Mouse (Mus musculus) induced T-regulatory cell, adult 2 months (primary cell): Measurements from ENCODE around the gene Jmy.

Source experiments
- DNase-seq: peaks from one replicate; pipeline ENCODE4 v3.0.0-alpha.2; 2012; ENCODE audit warnings: low read depth

Jmy gene

GRCm38 (mm10) chr13:93458616-93459015 lies 41.0 kb downstream of the Jmy start:
- no peak for DNase-seq

GRCm38 (mm10) chr13:93453275-93453674 lies 46.3 kb downstream of the Jmy start:
- DNase-seq, result no peak

- DNase-seq, result no peak
Observed at GRCm38 (mm10) chr13:93440167-93440566, 59.4 kb downstream of the Jmy start.

- DNase-seq, result no peak
Observed at GRCm38 (mm10) chr13:93429205-93429604, 70.4 kb downstream of the Jmy start.

GRCm38 (mm10) chr13:93427920-93428876 lies 71.4 kb downstream of the Jmy start:
- no peak for DNase-seq

GRCm38 (mm10) chr13:93423224-93423623 lies 76.4 kb downstream of the Jmy start:
- no peak for DNase-seq

- DNase-seq, result no peak
Observed at GRCm38 (mm10) chr13:93419779-93420178, 79.8 kb downstream of the Jmy start.

- no peak for DNase-seq
Observed at GRCm38 (mm10) chr13:93418292-93418691, 81.3 kb downstream of the Jmy start.

GRCm38 (mm10) chr13:93415055-93415454 lies 84.6 kb downstream of the Jmy start:
- no peak for DNase-seq

- no peak for DNase-seq
Observed at GRCm38 (mm10) chr13:93410343-93410742, 89.3 kb downstream of the Jmy start.

- DNase-seq, result no peak
Observed at GRCm38 (mm10) chr13:93406855-93407254, 92.8 kb downstream of the Jmy start.

- no peak for DNase-seq
Observed at GRCm38 (mm10) chr13:93401947-93402346, 97.7 kb downstream of the Jmy start.

GRCm38 (mm10) chr13:93399710-93400216 lies 99.8 kb downstream of the Jmy start:
- no peak for DNase-seq

GRCm38 (mm10) chr13:93389242-93389625 lies 110.4 kb downstream of the Jmy start:
- no peak for DNase-seq

GRCm38 (mm10) chr13:93388594-93389241 lies 110.9 kb downstream of the Jmy start:
- no peak for DNase-seq

GRCm38 (mm10) chr13:93387440-93387839 lies 112.2 kb downstream of the Jmy start:
- DNase-seq, result no peak

- DNase-seq, result no peak
Observed at GRCm38 (mm10) chr13:93385147-93385546, 114.5 kb downstream of the Jmy start.

- no peak for DNase-seq
Observed at GRCm38 (mm10) chr13:93384481-93384880, 115.1 kb downstream of the Jmy start.

GRCm38 (mm10) chr13:93383620-93384019 lies 116.0 kb downstream of the Jmy start:
- no peak for DNase-seq

GRCm38 (mm10) chr13:93383092-93383491 lies 116.5 kb downstream of the Jmy start:
- no peak for DNase-seq

- DNase-seq, result no peak
Observed at GRCm38 (mm10) chr13:93381301-93381700, 118.3 kb downstream of the Jmy start.

- no peak for DNase-seq
Observed at GRCm38 (mm10) chr13:93380399-93381063, 119.1 kb downstream of the Jmy start.
